Mouse (Mus musculus): ENCODE measurements at regions not wholly inside any gene's neighbourhood (a gene's known extent, or its start where the extent isn't known, plus 50 kb on each side); places are given as distances from the start of the nearest gene placed in this dataset.

GRCm38 (mm10) chr12:9212211-9212610, 182.4 kb downstream of the Ttc32 start:
- TF ChIP-seq POLR2A (IDR thresholded peaks at IDR 0.05; ENCODE audit: control insufficient read depth, low read depth, low read length) (no peak), CTCF (IDR thresholded peaks at IDR 0.05; ENCODE audit: control insufficient read depth, insufficient read depth, insufficient replicate concordance, low read depth, low read length) (no peak)
